Mouse (Mus musculus) ES-Bruce4 (cell line): ENCODE data around the gene Olfr250.
"Not testable (repeated sequence)": the region's sequence is repeated elsewhere in the genome, so short reads cannot be mapped to it uniquely, and the experiment has no call there.

ENCODE experiments used
- CTCF ChIP-seq: IDR thresholded peaks from one replicate; pipeline ENCODE4 v1.8.1; 2011; ENCODE audit warnings: low read depth, low read length
- EP300 ChIP-seq: IDR thresholded peaks from 2 replicates; pipeline ENCODE4 v1.6.1; 2011; ENCODE audit warnings: low read depth, low read length; ENCODE audit not compliant: insufficient read depth
- POLR2A ChIP-seq: IDR thresholded peaks from one replicate; pipeline ENCODE4 v1.8.1; 2011; ENCODE audit warnings: low read length; ENCODE audit not compliant: insufficient read depth

GRCm38 (mm10) chr9:38407502-38407901 is 40.8 kb downstream of the Olfr250 start:
- TF ChIP-seq POLR2A, CTCF, EP300: not testable (repeated sequence)
